Mouse (Mus musculus): ENCODE results near the gene Glmp.
"Not testable (repeated sequence)": the region's sequence is repeated elsewhere in the genome, so short reads cannot be mapped to it uniquely, and the experiment has no call there.

Gene Glmp

GRCm38 (mm10) chr3:88324951-88325405 lies at the start of gene Glmp:
Gene Glmp, plus strand, starts transcription at chr3:88325023.
- peak; percentile 56 for DNase-seq

- DNase-seq = no peak
These were observed 48.7 kb upstream of the Glmp start for GRCm38 (mm10) chr3:88276121-88276520.

GRCm38 (mm10) chr3:88276529-88277143 lies 48.2 kb upstream of the Glmp start:
- DNase-seq = peak; percentile 18

GRCm38 (mm10) chr3:88280035-88280434 lies 44.8 kb upstream of the Glmp start:
- no peak for DNase-seq

GRCm38 (mm10) chr3:88281141-88281916 lies 43.5 kb upstream of the Glmp start:
- not testable (repeated sequence) for DNase-seq

- DNase-seq = not testable (repeated sequence)
These were observed 39.8 kb upstream of the Glmp start for GRCm38 (mm10) chr3:88284815-88285564.

GRCm38 (mm10) chr3:88285565-88285895 lies 39.3 kb upstream of the Glmp start:
- not testable (repeated sequence) for DNase-seq

- no peak for DNase-seq
These were observed 37.7 kb upstream of the Glmp start, which contains the start of gene Gm38392 for GRCm38 (mm10) chr3:88287110-88287509. Gene Gm38392, minus strand, starts transcription at chr3:88287210.

- not testable (repeated sequence) for DNase-seq
These were observed 36.6 kb upstream of the Glmp start for GRCm38 (mm10) chr3:88288133-88288713.

GRCm38 (mm10) chr3:88291970-88292369 lies 32.9 kb upstream of the Glmp start:
- DNase-seq = peak; percentile 60

GRCm38 (mm10) chr3:88295272-88295671 lies 29.6 kb upstream of the Glmp start:
- not testable (repeated sequence) for DNase-seq

- peak; percentile 37 for DNase-seq
These were observed 28.7 kb upstream of the Glmp start for GRCm38 (mm10) chr3:88296110-88296560.

- DNase-seq = peak; percentile 94
These were observed 28.1 kb upstream of the Glmp start, which contains the start of the genes Tsacc and Cct3 for GRCm38 (mm10) chr3:88296561-88297318. Gene Tsacc, minus strand, starts transcription at chr3:88296999. Gene Cct3, plus strand, starts transcription at chr3:88297116.

- DNase-seq = no peak
These were observed 27.4 kb upstream of the Glmp start for GRCm38 (mm10) chr3:88297321-88297851.

GRCm38 (mm10) chr3:88299172-88299571 lies 25.7 kb upstream of the Glmp start:
- no peak for DNase-seq

GRCm38 (mm10) chr3:88328956-88329355 lies 4.1 kb downstream of the Glmp start:
- DNase-seq = no peak

GRCm38 (mm10) chr3:88331282-88331681 lies 6.5 kb downstream of the Glmp start:
- DNase-seq = peak; percentile 71

- DNase-seq = no peak
These were observed 9.3 kb downstream of the Glmp start for GRCm38 (mm10) chr3:88334029-88334658.

- no peak for DNase-seq
These were observed 10.1 kb downstream of the Glmp start for GRCm38 (mm10) chr3:88334902-88335435.

- DNase-seq = no peak
These were observed 10.7 kb downstream of the Glmp start for GRCm38 (mm10) chr3:88335436-88336053.

Measured in thymus, postnatal 4 days (tissue).